Mouse (Mus musculus): ENCODE data around the gene Gm20388. TPM values are rescaled to one million over a fixed set of nuclear protein-coding genes. Genes with fewer than 3 reads are reported as not detected.

Gm20388 gene
- polyA plus RNA-seq, 1 experiment from 2014 or later, result not detected

DNA sequence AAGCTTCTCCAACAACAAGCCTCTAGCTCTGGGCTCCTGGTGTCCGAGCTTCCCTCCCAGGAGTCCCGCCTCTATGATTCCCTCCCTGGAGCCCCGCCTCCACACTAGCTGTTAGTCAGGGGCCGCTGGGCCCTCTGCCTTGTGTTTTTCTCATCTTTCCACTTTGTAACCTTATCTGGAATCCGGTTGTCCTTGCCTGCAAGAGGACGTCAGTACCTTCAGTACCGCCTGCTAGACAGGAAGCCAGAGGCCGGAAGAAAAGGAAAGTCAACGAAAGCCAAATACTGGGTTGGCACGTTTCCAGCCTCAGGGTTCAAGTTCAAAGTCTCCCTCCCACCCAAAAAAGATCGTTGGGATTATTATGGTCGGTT is 841.4 kb downstream of the Gm20388 start:
- Histone ChIP-seq H3K9ac (peak overlapping the region; percentile 57), H3K9me3 (no peaks in the 10 kb centered on the region), H3K36me3 (0 out of 2 replicates have a peak, but pooled peaks cover 4% of the 10 kb centered on the region), H3K4me1 (peaks cover 29% of the 10 kb centered on the region), H3K4me2 (peak overlapping the region; percentile 53), H3K27me3 (replicated peaks) (peaks cover 14% of the 10 kb centered on the region), H3K4me3 (peak overlapping the region; percentile 10; the same call in 1 of the 2 replicates), H3K27ac (replicated peaks) (peak overlapping the region; percentile 82)
- ATAC-seq (ENCODE audit: extremely low read depth, insufficient number of reproducible peaks, low FRiP score, low TSS enrichment), result peak; percentile 40; the same call in 1 of the 2 replicates
- 3% methylated on average over 12 of the region's 12 CpGs for WGBS

DNA sequence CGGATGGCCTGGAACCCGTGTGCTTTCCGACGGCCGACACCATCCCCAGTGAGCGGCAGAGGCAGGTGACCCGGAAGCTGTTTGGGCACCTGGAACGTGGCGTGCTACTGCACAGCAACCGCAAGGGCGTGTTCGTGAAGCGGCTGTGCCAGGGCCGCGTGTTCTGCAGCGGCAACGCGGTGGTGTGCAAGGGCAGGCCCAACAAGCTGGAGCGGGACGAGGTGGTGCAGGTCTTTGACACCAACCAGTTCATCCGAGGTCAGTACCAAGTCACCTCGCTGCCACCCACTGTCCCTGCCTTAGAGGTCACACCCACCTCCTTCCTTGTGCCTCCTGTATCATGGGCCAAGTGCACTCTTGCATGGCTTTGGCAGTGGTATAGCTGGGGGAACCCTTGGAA is 842.8 kb downstream of the Gm20388 start:
- Histone ChIP-seq H3K4me1 (peaks cover 29% of the 10 kb centered on the region), H3K9me3 (no peaks in the 10 kb centered on the region), H3K4me2 (no peak overlapping the region), H3K36me3 (0 out of 2 replicates have a peak, but pooled peaks cover 4% of the 10 kb centered on the region), H3K4me3 (no peak overlapping the region), H3K27ac (replicated peaks) (no peak overlapping the region), H3K27me3 (replicated peaks) (peaks cover 12% of the 10 kb centered on the region), H3K9ac (no peak overlapping the region)
- ATAC-seq (ENCODE audit: extremely low read depth, insufficient number of reproducible peaks, low FRiP score, low TSS enrichment), result no peak
- WGBS, result 88% methylated on average over 22 of the region's 22 CpGs

DNA sequence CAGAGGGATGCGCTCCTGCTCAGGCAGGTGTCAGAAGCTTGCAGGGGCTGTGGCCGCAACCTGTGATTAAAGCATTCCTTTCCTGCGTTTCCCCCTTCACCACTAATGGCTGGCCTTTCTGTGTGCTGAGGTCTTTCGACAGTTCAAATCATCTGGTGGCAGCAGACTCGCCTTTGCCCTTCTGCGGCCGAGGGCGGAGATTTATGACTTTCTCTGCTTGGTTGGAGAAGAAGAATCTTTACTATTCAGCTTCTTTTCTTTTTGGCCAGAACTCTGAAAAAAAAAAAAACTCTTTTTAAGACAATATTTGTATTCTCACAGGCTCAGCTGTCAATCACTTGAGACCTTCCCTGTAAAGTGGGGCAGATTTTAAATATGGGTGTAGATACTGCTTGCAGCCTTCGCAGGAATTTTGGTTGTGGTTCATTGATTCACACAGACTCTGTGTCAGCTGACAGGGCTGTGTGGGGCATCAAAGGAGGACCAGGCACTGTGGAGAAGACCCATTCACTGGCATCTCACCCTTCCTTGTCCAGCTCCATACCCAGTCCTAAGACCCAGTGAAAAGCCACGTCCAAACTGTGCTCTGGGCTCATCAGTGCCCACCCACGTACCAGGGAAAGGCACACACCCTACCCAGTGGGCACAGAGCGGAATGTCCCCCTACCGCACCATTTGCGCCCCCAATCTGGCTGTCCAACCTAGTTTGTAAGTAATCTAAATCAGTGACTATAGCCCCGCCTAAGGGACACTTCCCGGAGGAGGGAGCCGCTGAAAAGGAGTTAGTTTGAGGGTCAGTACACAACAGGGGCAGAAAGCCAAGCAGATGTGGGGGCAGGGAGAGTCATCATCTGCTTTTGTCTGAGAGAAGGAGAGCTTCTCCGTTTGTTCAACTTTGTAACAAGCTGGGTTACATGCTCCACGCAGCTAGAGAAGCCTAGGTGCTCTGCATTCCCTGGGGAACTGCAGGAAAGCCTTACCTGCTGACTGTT is 845.0 kb downstream of the Gm20388 start:
- WGBS, result 56% methylated on average over 19 of the region's 19 CpGs
- no peak for ATAC-seq (ENCODE audit: extremely low read depth, insufficient number of reproducible peaks, low FRiP score, low TSS enrichment)
- Histone ChIP-seq H3K36me3 (0 out of 2 replicates have a peak, but pooled peaks cover 4% of the 10 kb centered on the region), H3K9me3 (no peaks in the 10 kb centered on the region), H3K27ac (replicated peaks) (no peak overlapping the region), H3K27me3 (replicated peaks) (peaks cover 10% of the 10 kb centered on the region), H3K4me1 (peaks cover 27% of the 10 kb centered on the region), H3K9ac (peak overlapping the region; percentile 33; the same call in 1 of the 2 replicates), H3K4me2 (no peak overlapping the region), H3K4me3 (no peak overlapping the region)

DNA sequence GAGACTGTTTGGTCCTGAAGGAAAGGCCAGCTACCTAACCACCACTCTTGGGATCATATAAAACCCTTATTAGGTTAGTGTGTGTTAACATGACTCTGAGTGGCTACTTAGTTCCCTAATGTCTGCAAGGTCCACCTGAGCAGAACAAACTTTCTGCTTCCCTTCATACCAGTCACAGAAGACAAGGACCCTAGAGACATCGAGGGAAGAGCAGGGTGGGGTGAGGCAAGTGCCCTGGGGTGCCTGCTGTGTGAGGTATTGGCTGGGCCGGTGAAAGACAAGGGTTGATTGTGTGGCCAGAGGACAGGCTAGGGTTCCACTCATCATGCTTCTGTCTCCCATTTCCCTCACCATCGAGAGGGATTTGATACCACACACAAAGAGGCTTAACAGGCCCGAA is 847.4 kb downstream of the Gm20388 start:
- Histone ChIP-seq H3K9me3 (no peaks in the 10 kb centered on the region), H3K36me3 (0 out of 2 replicates have a peak, but pooled peaks cover 4% of the 10 kb centered on the region), H3K4me2 (no peak overlapping the region), H3K27me3 (replicated peaks) (peaks cover 10% of the 10 kb centered on the region), H3K27ac (replicated peaks) (no peak overlapping the region), H3K9ac (no peak overlapping the region), H3K4me3 (no peak overlapping the region), H3K4me1 (0 out of 2 replicates have a peak, but pooled peaks cover 8% of the 10 kb centered on the region)
- WGBS, result 52% methylated on average over 4 of the region's 4 CpGs
- ATAC-seq (ENCODE audit: extremely low read depth, insufficient number of reproducible peaks, low FRiP score, low TSS enrichment), result no peak

DNA sequence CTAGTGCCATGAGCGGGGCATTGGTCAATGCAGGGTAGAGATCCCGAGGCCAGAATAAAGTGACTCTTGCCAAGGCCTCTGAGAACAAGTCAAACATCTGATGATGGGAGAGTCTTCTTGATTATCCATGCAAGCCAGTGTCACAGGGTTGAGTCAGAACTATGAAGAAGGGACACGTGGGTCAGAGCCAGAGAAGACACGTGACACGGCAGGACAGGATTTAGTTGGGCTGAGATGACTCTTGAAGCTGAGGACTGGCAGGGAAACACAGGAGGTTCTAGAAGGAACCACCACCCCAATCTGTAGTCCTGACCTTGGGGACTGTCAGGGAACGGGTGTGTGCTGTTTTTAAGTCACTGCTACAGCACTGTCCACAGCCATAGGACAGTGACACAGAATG is 849.2 kb downstream of the Gm20388 start:
- Histone ChIP-seq H3K4me2 (no peak overlapping the region), H3K36me3 (0 out of 2 replicates have a peak, but pooled peaks cover 4% of the 10 kb centered on the region), H3K4me1 (0 out of 2 replicates have a peak, but pooled peaks cover 8% of the 10 kb centered on the region), H3K9me3 (no peaks in the 10 kb centered on the region), H3K4me3 (no peak overlapping the region), H3K27ac (replicated peaks) (no peak overlapping the region), H3K27me3 (replicated peaks) (peaks cover 2% of the 10 kb centered on the region), H3K9ac (no peak overlapping the region)
- 79% methylated on average over 6 of the region's 6 CpGs for WGBS
- ATAC-seq (ENCODE audit: extremely low read depth, insufficient number of reproducible peaks, low FRiP score, low TSS enrichment), result no peak

DNA sequence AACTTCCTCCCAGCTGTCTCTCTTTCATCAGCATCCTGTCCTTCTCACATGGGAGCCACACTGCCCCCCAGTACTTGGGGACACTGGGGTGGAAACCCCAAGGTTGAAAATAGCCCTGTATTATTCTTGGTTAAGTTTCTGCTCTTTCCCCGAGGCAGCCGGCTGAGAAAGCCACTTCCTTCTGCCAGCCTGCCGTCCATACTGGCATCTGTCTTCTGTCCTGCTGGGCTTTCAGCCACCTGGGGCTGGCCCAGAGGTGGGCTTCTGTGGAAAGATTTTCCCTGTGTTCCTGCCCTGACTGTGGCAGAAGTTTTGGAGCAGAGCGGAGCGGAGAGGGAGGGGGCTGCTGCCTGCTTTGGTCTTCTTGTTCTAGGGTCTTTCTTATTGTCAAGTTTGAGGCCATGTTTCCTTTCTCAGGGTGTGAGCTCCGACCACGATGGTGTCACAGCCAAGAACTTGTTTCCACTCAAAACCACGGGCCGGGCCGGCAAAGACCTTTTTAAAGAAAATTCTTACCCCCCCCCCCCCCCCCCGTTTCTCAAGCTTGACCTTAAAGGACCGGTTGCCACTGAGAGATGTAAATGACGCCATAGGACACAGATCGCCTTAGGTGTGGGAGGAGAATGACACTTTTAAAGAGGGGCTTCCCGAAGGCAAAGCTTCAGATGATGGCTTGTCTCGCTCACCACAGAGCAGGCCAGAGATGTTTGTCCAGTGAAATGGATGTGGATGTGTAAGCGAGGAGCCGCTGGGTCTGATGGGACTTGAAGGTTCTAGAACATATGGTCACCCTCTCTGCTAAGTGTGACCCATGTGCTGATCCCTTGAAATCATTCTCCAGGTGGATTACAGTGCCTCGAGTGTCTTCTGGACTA is 849.9 kb downstream of the Gm20388 start:
- H3K9me3 ChIP-seq, result no peaks in the 10 kb centered on the region
- no peaks in the 10 kb centered on the region for H3K27me3 ChIP-seq (replicated peaks)
- ATAC-seq (ENCODE audit: extremely low read depth, insufficient number of reproducible peaks, low FRiP score, low TSS enrichment), result no peak
- H3K4me1 ChIP-seq, result 0 out of 2 replicates have a peak, but pooled peaks cover 5% of the 10 kb centered on the region
- no peak overlapping the region for H3K4me3 ChIP-seq
- 0 out of 2 replicates have a peak, but pooled peaks cover 3% of the 10 kb centered on the region for H3K36me3 ChIP-seq
- no peak overlapping the region for H3K9ac ChIP-seq
- no peak overlapping the region for H3K4me2 ChIP-seq
- no peak overlapping the region for H3K27ac ChIP-seq (replicated peaks)
- 69% methylated on average over 19 of the region's 19 CpGs for whole genome bisulfite sequencing

DNA sequence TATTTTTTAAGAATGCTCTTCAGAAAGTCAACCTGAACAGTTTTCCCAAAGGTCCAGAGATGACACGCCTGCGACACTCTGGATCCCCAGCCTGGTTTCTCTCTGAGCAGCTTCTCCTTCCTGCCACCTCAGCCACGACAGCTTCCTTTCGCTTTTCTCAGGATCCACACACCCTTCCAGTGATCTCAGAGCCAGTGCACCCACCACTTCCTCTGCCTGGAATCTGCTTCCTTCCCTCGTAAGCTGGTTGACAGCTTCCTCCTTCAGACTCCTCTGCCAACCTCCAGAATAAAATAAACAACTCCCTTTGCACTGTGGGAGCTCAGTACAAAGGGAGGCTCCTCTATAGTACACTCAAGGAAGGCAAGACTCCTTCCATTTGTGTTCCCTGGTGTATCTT is 852.6 kb downstream of the Gm20388 start:
- H3K27me3 ChIP-seq (replicated peaks), result peaks cover 6% of the 10 kb centered on the region
- H3K36me3 ChIP-seq, result no peaks in the 10 kb centered on the region
- WGBS, result 44% methylated on average over 5 of the region's 5 CpGs
- H3K4me1 ChIP-seq, result peaks cover 6% of the 10 kb centered on the region
- ATAC-seq (ENCODE audit: extremely low read depth, insufficient number of reproducible peaks, low FRiP score, low TSS enrichment), result no peak
- no peak overlapping the region; the same call in 1 of the 2 replicates for H3K9ac ChIP-seq
- H3K9me3 ChIP-seq, result no peaks in the 10 kb centered on the region
- H3K4me3 ChIP-seq, result no peak overlapping the region
- no peak overlapping the region for H3K4me2 ChIP-seq
- H3K27ac ChIP-seq (replicated peaks), result no peak overlapping the region

DNA sequence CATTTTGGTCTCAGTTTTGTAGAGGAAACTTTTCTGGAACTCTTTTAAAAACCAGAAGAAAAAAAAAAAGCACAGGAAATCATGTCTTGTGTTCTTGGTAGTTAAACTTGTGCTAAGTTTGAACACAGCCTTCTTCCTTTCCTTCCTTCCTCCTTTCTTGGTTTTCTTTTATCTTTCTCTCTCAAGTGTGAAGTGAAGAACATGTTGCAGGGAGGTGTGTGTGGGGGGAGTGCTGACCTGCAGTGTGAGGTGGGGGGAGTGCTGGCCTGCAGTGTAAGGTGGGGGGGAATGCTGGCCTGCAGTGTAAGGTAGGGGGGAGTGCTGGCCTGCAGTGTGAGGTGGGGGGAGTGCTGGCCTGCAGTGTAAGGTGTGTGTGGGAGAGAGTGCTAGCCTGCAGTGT is 854.0 kb downstream of the Gm20388 start:
- H3K4me2 ChIP-seq, result no peak overlapping the region
- H3K9me3 ChIP-seq, result no peaks in the 10 kb centered on the region
- H3K27ac ChIP-seq (replicated peaks), result no peak overlapping the region
- no peak overlapping the region for H3K9ac ChIP-seq
- H3K36me3 ChIP-seq, result no peaks in the 10 kb centered on the region
- no peak for ATAC-seq (ENCODE audit: extremely low read depth, insufficient number of reproducible peaks, low FRiP score, low TSS enrichment)
- H3K4me3 ChIP-seq, result no peak overlapping the region
- H3K27me3 ChIP-seq (replicated peaks), result peaks cover 6% of the 10 kb centered on the region
- H3K4me1 ChIP-seq, result peaks cover 18% of the 10 kb centered on the region

DNA sequence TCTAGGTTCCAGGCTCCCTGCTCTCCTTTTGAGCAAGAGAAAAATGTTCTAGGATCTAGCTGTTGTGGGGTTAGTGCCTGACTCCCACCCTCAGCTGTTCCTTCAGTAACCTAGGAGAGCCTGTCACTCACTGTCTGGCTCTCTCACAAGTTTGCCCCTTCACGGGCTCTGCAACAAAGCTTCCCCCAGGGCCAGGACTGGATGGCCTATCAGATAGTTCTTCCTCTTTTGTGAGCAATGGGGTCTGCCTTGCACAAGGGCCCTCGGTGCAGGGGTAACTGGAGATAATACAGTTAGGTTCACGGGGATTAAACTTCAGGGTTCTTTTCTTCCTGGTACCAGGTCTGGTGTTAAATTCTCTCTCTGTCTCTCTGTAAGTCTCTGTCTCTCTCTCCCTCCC is 856.0 kb downstream of the Gm20388 start:
- Histone ChIP-seq H3K9me3 (no peaks in the 10 kb centered on the region), H3K36me3 (no peaks in the 10 kb centered on the region), H3K27me3 (replicated peaks) (peaks cover 6% of the 10 kb centered on the region), H3K27ac (replicated peaks) (no peak overlapping the region), H3K9ac (no peak overlapping the region), H3K4me3 (no peak overlapping the region), H3K4me2 (no peak overlapping the region), H3K4me1 (peaks cover 20% of the 10 kb centered on the region)
- ATAC-seq (ENCODE audit: extremely low read depth, insufficient number of reproducible peaks, low FRiP score, low TSS enrichment), result no peak
- 29% methylated on average over 3 of the region's 3 CpGs for WGBS

DNA sequence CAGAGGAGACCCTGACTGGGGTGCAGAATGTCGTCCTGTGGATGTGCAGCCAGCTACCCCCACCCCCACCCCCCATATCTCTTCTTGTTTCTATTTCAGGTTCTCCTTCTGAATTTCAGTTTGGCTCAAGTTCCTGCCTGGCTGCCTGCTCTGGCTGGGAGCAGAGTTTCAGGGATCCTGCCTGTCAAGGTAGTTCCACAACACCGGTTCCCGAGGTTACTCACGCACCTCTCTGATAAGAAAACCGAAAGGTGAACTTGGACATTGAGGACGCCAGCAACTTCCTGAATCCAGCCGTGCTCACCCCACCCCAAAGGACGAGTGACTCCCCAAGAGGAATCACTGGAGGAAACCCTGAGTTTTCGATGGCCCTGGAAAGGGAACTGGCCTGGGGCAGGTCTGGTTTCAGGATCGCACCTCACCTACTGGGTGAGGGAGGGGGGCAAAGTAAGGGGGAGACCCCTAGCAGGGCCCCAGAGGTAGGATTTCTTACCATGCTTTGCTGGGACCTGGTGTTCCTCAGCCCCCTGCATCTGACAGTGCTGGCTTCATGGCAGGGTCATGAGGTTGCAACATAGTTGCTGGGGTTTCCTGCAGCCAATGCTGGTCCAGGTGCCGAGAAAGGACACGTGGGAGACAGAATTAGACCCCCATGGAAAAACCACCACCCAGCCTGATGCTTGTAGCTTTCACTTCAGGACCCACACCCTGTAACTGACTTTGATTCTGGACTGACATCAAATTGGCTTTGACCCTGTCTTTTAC is 858.0 kb downstream of the Gm20388 start:
- no peaks in the 10 kb centered on the region for H3K9me3 ChIP-seq
- 28% methylated on average over 12 of the region's 12 CpGs for WGBS
- ATAC-seq (ENCODE audit: extremely low read depth, insufficient number of reproducible peaks, low FRiP score, low TSS enrichment), result no peak
- peaks cover 20% of the 10 kb centered on the region for H3K4me1 ChIP-seq
- H3K27me3 ChIP-seq (replicated peaks), result peaks cover 6% of the 10 kb centered on the region
- H3K9ac ChIP-seq, result peak overlapping the region; percentile 47
- H3K4me3 ChIP-seq, result no peak overlapping the region
- H3K27ac ChIP-seq (replicated peaks), result peak overlapping the region; percentile 59
- no peaks in the 10 kb centered on the region for H3K36me3 ChIP-seq
- peak overlapping the region; percentile 40 for H3K4me2 ChIP-seq

All from heart, embryonic 13.5 days (tissue).